Mouse (Mus musculus): Measurements from ENCODE around the gene Rad51. TPM values are rescaled to one million over a fixed set of nuclear protein-coding genes. Genes with fewer than 3 reads are reported as not detected.

The Rad51 gene
- polyA plus RNA-seq, 1 experiment = not detected

GRCm38 (mm10) chr2:119173991-119174651, 61.5 kb downstream of the Rad51 start, which contains the start of gene Gm14137:
Gm14137 (plus strand) TSS chr2:119174509.
- H3K4me1 ChIP-seq (ENCODE audit: control insufficient read depth, insufficient read depth, insufficient read length, low read length) = peaks cover 5% of the 10 kb centered on the region
- H3K27ac ChIP-seq (replicated peaks; ENCODE audit: low read depth, low read length) = peak within 1 kb of the TSS; percentile 60; the same call in 1 of the 2 replicates
- H3K4me3 ChIP-seq (ENCODE audit: insufficient read depth, low read depth, low read length) = no peak within 1 kb of the TSS

- H3K4me3 ChIP-seq (ENCODE audit: insufficient read depth, low read depth, low read length) = no peak overlapping the region
- H3K4me1 ChIP-seq (ENCODE audit: control insufficient read depth, insufficient read depth, insufficient read length, low read length) = peaks cover 5% of the 10 kb centered on the region
- H3K27ac ChIP-seq (replicated peaks; ENCODE audit: low read depth, low read length) = no peak overlapping the region
Measured at GRCm38 (mm10) chr2:119174866-119175265, 62.3 kb downstream of the Rad51 start.

GRCm38 (mm10) chr2:119175614-119176013, 63.0 kb downstream of the Rad51 start:
- H3K27ac ChIP-seq (replicated peaks; ENCODE audit: low read depth, low read length) = peak overlapping the region; percentile 60; the same call in 1 of the 2 replicates
- peaks cover 5% of the 10 kb centered on the region for H3K4me1 ChIP-seq (ENCODE audit: control insufficient read depth, insufficient read depth, insufficient read length, low read length)
- no peak overlapping the region for H3K4me3 ChIP-seq (ENCODE audit: insufficient read depth, low read depth, low read length)

GRCm38 (mm10) chr2:119176761-119177160, 64.2 kb downstream of the Rad51 start:
- Histone ChIP-seq H3K4me3 (ENCODE audit: insufficient read depth, low read depth, low read length) (no peak overlapping the region), H3K4me1 (ENCODE audit: control insufficient read depth, insufficient read depth, insufficient read length, low read length) (peaks cover 5% of the 10 kb centered on the region), H3K27ac (replicated peaks; ENCODE audit: low read depth, low read length) (no peak overlapping the region)

GRCm38 (mm10) chr2:119177384-119177939, 64.9 kb downstream of the Rad51 start:
- Histone ChIP-seq H3K4me3 (ENCODE audit: insufficient read depth, low read depth, low read length) (no peak overlapping the region), H3K4me1 (ENCODE audit: control insufficient read depth, insufficient read depth, insufficient read length, low read length) (peaks cover 5% of the 10 kb centered on the region)

GRCm38 (mm10) chr2:119182914-119183313, 70.3 kb downstream of the Rad51 start:
- Histone ChIP-seq H3K27ac (replicated peaks; ENCODE audit: low read depth, low read length) (no peak overlapping the region), H3K4me3 (ENCODE audit: insufficient read depth, low read depth, low read length) (no peak overlapping the region), H3K4me1 (ENCODE audit: control insufficient read depth, insufficient read depth, insufficient read length, low read length) (no peaks in the 10 kb centered on the region)

More at GRCm38 (mm10) chr2:119177384-119177939, 64.9 kb downstream of the Rad51 start:
- no peak overlapping the region for H3K27ac ChIP-seq (replicated peaks; ENCODE audit: low read depth, low read length)

- H3K4me1 ChIP-seq (ENCODE audit: control insufficient read depth, insufficient read depth, insufficient read length, low read length) = no peaks in the 10 kb centered on the region
- no peak overlapping the region for H3K27ac ChIP-seq (replicated peaks; ENCODE audit: low read depth, low read length)
- H3K4me3 ChIP-seq (ENCODE audit: insufficient read depth, low read depth, low read length) = peak overlapping the region; percentile 45
Measured at GRCm38 (mm10) chr2:119189029-119189710, 76.6 kb downstream of the Rad51 start.

GRCm38 (mm10) chr2:119190969-119191368, 78.4 kb downstream of the Rad51 start:
- no peak overlapping the region for H3K4me3 ChIP-seq (ENCODE audit: insufficient read depth, low read depth, low read length)
- no peak overlapping the region for H3K27ac ChIP-seq (replicated peaks; ENCODE audit: low read depth, low read length)
- H3K4me1 ChIP-seq (ENCODE audit: control insufficient read depth, insufficient read depth, insufficient read length, low read length) = no peaks in the 10 kb centered on the region

- Histone ChIP-seq H3K4me3 (ENCODE audit: insufficient read depth, low read depth, low read length) (no peak overlapping the region), H3K27ac (replicated peaks; ENCODE audit: low read depth, low read length) (no peak overlapping the region), H3K4me1 (ENCODE audit: control insufficient read depth, insufficient read depth, insufficient read length, low read length) (peaks cover 12% of the 10 kb centered on the region; the same call in 1 of the 2 replicates)
Measured at GRCm38 (mm10) chr2:119194140-119194539, 81.5 kb downstream of the Rad51 start.

GRCm38 (mm10) chr2:119196316-119197108, 83.9 kb downstream of the Rad51 start:
- Histone ChIP-seq H3K27ac (replicated peaks; ENCODE audit: low read depth, low read length) (no peak overlapping the region), H3K4me3 (ENCODE audit: insufficient read depth, low read depth, low read length) (no peak overlapping the region), H3K4me1 (ENCODE audit: control insufficient read depth, insufficient read depth, insufficient read length, low read length) (peaks cover 14% of the 10 kb centered on the region; the same call in 1 of the 2 replicates)

Other genes starting within 250 kb of the Rad51 start
- 3.8 and 4.3 TPM in 2 replicates for gene Bahd1, start 212.4 kb upstream of the Rad51 start, polyA plus RNA-seq (2012; ENCODE audit: insufficient read depth, insufficient read length, missing spikeins)
- gene Chst14, start 186.3 kb upstream of the Rad51 start, polyA plus RNA-seq (2012; ENCODE audit: insufficient read depth, insufficient read length, missing spikeins) = 4.2 and 4.7 TPM in 2 replicates
- gene Ccdc32, start 83.4 kb upstream of the Rad51 start, polyA plus RNA-seq (2012; ENCODE audit: insufficient read depth, insufficient read length, missing spikeins) = 13.3 and 19.1 TPM in 2 replicates
- gene Rpusd2, start 78.0 kb upstream of the Rad51 start, polyA plus RNA-seq (2012; ENCODE audit: insufficient read depth, insufficient read length, missing spikeins) = 1.4 and 2.3 TPM in 2 replicates
- not detected in 2 replicates for gene Knl1, start 65.7 kb upstream of the Rad51 start, polyA plus RNA-seq (2012; ENCODE audit: insufficient read depth, insufficient read length, missing spikeins)
- 124 and 184 TPM in 2 replicates for gene Rmdn3, start 44.2 kb downstream of the Rad51 start, polyA plus RNA-seq (2012; ENCODE audit: insufficient read depth, insufficient read length, missing spikeins)
- gene Gchfr, start 55.0 kb downstream of the Rad51 start, polyA plus RNA-seq (2012; ENCODE audit: insufficient read depth, insufficient read length, missing spikeins) = 1.7 and 2.4 TPM in 2 replicates
- gene Gm14137, start 61.7 kb downstream of the Rad51 start, polyA plus RNA-seq (2012; ENCODE audit: insufficient read depth, insufficient read length, missing spikeins) = not detected in 2 replicates
- gene Zfyve19, start 95.8 kb downstream of the Rad51 start, polyA plus RNA-seq (2012; ENCODE audit: insufficient read depth, insufficient read length, missing spikeins) = 16.2 and 21.0 TPM in 2 replicates
- 7.8 and 8.8 TPM in 2 replicates for gene Dnajc17, start 96.0 kb downstream of the Rad51 start, polyA plus RNA-seq (2012; ENCODE audit: insufficient read depth, insufficient read length, missing spikeins)
- not detected in 2 replicates for gene Ppp1r14d, start 117.1 kb downstream of the Rad51 start, polyA plus RNA-seq (2012; ENCODE audit: insufficient read depth, insufficient read length, missing spikeins)
- not detected in 2 replicates for gene Spint1, start 124.6 kb downstream of the Rad51 start, polyA plus RNA-seq (2012; ENCODE audit: insufficient read depth, insufficient read length, missing spikeins)
- not detected in 2 replicates for gene Rhov, start 158.5 kb downstream of the Rad51 start, polyA plus RNA-seq (2012; ENCODE audit: insufficient read depth, insufficient read length, missing spikeins)
- gene Vps18, start 175.9 kb downstream of the Rad51 start, polyA plus RNA-seq (2012; ENCODE audit: insufficient read depth, insufficient read length, missing spikeins) = 3.6 and 4.8 TPM in 2 replicates
- 3.2 and 5.8 TPM in 2 replicates for gene Dll4, start 213.0 kb downstream of the Rad51 start, polyA plus RNA-seq (2012; ENCODE audit: insufficient read depth, insufficient read length, missing spikeins)
- gene Chac1, start 238.4 kb downstream of the Rad51 start, polyA plus RNA-seq (2012; ENCODE audit: insufficient read depth, insufficient read length, missing spikeins) = 2.1 and 2.3 TPM in 2 replicates

Measured in brown adipose tissue, adult 24 weeks (tissue).